Mouse (Mus musculus) limb, embryonic 10.5 days (tissue): ENCODE results near the gene Psmg3. TPM values are rescaled to one million over a fixed set of nuclear protein-coding genes. Genes with fewer than 3 reads are reported as not detected.

Experiments used
- DNase-seq: peaks from one replicate; pipeline ENCODE4 v3.0.0-alpha.2; 2017; ENCODE audit warnings: low spot score
- H3K27ac ChIP-seq: fragments of 300-500 bp; sonication (generic); 2 replicates; pipeline ENCODE4 v1.5.1; 2016; ENCODE audit warnings: mild to moderate bottlenecking
- H3K27me3 ChIP-seq: fragments of 300-500 bp; sonication (generic); 2 replicates; pipeline ENCODE4 v1.6.1; 2016; ENCODE audit warnings: low read depth, mild to moderate bottlenecking; ENCODE audit not compliant: poor library complexity, severe bottlenecking
- H3K36me3 ChIP-seq: fragments of 300-500 bp; sonication (generic); 2 replicates; pipeline ENCODE4 v1.6.1; 2016; ENCODE audit warnings: mild to moderate bottlenecking, moderate library complexity
- H3K4me1 ChIP-seq: fragments of 300-500 bp; sonication (generic); 2 replicates; pipeline ENCODE4 v1.6.1; 2016
- H3K4me3 ChIP-seq: fragments of 300-500 bp; sonication (generic); 2 replicates; pipeline ENCODE4 v1.5.1; 2016; ENCODE audit warnings: mild to moderate bottlenecking, moderate library complexity
- H3K9me3 ChIP-seq: fragments of 300-500 bp; sonication (generic); replicated peaks from 2 replicates; pipeline ENCODE4 v1.6.1; 2016; ENCODE audit warnings: mild to moderate bottlenecking
- WGBS: fragments of 180-500 bp; shearing (Covaris S2); methylation state at CpG from one replicate; pipeline ENCODE4 v1.1.7; 2016; 5-methylcytosine and 5-hydroxymethylcytosine counted together
- polyA plus RNA-seq: library from polyadenylated mRNA; unstranded; fragments of >200 nt; fragmentation: Nextera tagmentation; extraction: Ambion mirVana; gene quantifications from 2 replicates; pipeline ENCODE4 v1.2.1, GENCODE M21; 2016

Psmg3 gene
- polyA plus RNA-seq, 1 experiment from 2014 or later: 89.9 TPM

DNA sequence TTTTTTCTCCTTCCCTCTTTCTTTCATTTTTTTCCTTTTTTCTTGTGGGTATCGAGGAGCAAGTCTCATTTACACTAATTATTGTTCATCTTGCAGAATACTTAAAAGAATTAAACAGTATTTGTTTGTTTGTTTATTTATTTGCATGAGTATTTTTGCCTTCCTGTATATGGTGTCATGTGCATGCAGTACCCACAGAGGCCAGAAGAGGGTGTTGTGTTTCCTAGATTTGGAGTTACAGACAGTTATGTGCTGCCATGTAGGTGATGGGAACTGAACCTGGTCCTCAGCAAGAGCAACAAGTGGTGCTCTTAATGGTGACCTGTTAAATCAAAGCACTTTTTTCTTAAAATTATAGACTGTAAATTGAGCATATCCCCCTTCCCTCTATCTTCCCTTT lies 908 bp upstream of the Psmg3 start:
- 92% methylated on average over 1 of the region's 1 CpGs for WGBS
- no peak for DNase-seq
- H3K4me1 ChIP-seq: peaks cover 20% of the 10 kb centered on the region

GRCm38 (mm10) chr5:139825947-139826346 lies 738 bp downstream of the Psmg3 start:
- WGBS: 43% methylated on average over 11 of the region's 11 CpGs
- H3K27ac ChIP-seq: peak overlapping the region; percentile 84

More for the DNA sequence above, 908 bp upstream of the Psmg3 start:
- Histone ChIP-seq H3K9me3 (no peaks in the 10 kb centered on the region), H3K27ac (no peak overlapping the region), H3K27me3 (no peaks in the 10 kb centered on the region), H3K4me3 (no peak overlapping the region), H3K36me3 (peaks cover 27% of the 10 kb centered on the region)

DNA sequence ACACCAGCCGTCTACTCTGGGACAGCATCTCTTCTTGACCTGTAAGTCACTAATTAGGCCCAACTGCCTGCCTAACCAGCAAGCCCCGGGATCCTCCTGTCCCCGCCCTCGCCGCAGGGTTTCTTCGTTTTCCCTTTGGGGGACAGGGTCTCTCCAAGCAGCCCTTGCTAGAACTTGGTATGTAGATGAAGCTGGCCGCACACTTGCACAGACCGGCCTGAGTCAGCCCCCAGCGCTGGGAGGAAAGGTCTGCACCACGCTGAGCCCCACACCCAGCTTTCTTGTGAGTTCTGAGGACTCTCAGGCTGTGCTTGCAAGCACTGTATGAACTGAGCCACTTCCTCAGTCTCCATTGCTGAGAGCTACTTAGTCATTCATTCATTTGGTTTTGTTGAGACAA lies 2.2 kb downstream of the Psmg3 start:
- no peak overlapping the region for H3K27ac ChIP-seq
- no peak overlapping the region for H3K4me3 ChIP-seq
- WGBS: 93% methylated on average over 10 of the region's 10 CpGs
- H3K27me3 ChIP-seq: no peaks in the 10 kb centered on the region
- peaks cover 37% of the 10 kb centered on the region for H3K4me1 ChIP-seq
- no peaks in the 10 kb centered on the region for H3K9me3 ChIP-seq
- peaks cover 37% of the 10 kb centered on the region for H3K36me3 ChIP-seq
- DNase-seq: no peak

More at GRCm38 (mm10) chr5:139825947-139826346, 738 bp downstream of the Psmg3 start:
- Histone ChIP-seq H3K27me3 (no peaks in the 10 kb centered on the region), H3K4me1 (peaks cover 36% of the 10 kb centered on the region), H3K36me3 (peaks cover 37% of the 10 kb centered on the region), H3K4me3 (peak overlapping the region; percentile 79), H3K9me3 (no peaks in the 10 kb centered on the region)
- DNase-seq: no peak

DNA sequence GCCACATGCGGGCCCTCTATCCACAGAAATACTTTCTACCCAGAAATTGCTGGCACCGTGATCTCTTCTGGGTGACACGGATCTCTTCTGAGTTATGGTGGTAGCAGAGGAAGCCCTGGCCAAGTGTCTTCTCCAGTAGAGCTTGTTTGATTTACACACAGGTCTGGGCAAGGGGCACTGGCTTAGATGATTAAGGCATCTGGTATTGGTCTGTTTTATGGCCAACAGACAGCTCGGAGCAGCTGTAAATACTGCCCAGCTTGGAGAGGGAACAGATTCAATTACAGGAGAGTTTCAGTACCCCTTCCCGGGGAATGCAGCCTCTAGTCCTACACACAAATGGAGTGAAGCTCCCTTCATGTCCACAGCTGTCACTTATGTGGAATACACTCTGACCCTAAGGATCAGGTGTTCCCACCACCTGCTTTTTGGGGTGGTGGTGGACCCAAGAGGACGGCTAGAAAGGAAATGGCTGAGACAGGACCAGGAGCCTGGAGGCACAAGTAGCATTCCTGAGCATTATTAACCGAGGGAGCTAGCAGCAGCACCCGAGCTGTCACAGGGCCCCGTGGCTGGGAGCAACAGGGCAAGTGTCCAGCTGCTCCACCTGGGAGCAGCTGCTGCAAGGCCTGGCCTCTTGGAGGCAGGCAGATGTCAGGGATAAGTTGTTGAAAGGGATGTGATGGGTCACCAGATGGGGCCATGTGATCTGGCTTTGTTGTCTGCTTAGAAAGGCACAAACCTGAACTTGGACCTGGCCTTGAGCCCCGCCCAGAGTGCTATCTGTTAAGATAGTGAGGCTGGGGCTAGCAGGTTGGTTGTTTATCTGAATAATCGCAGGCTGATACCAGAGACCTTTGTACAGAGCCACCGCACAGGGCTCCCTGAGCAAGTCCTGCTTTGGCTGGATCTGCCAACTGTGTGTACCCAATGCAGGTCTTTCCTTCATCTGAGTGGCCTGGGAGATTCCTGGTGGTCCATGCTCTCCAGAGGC lies 4.9 kb downstream of the Psmg3 start:
- peaks cover 37% of the 10 kb centered on the region for H3K4me1 ChIP-seq
- DNase-seq: no peak
- no peaks in the 10 kb centered on the region for H3K9me3 ChIP-seq
- H3K4me3 ChIP-seq: no peak overlapping the region
- peaks cover 37% of the 10 kb centered on the region for H3K36me3 ChIP-seq
- 53% methylated on average over 12 of the region's 12 CpGs for WGBS
- 0 out of 2 replicates have a peak overlapping the region, but pooled peaks have one; percentile 14 for H3K27ac ChIP-seq
- no peaks in the 10 kb centered on the region for H3K27me3 ChIP-seq

- H3K9me3 ChIP-seq: no peaks in the 10 kb centered on the region
- DNase-seq: no peak
- 89% methylated on average over 9 of the region's 9 CpGs for WGBS
- H3K4me1 ChIP-seq: peaks cover 25% of the 10 kb centered on the region
- H3K36me3 ChIP-seq: peaks cover 30% of the 10 kb centered on the region
- no peak within 1 kb of the TSS for H3K4me3 ChIP-seq
- no peak within 1 kb of the TSS for H3K27ac ChIP-seq
- peaks cover 20% of the 10 kb centered on the region for H3K27me3 ChIP-seq
Measured at GRCm38 (mm10) chr5:139819538-139820181, 7.0 kb downstream of the Psmg3 start, which contains the start of gene Tmem184a. Tmem184a (minus strand) TSS chr5:139819917.

DNA sequence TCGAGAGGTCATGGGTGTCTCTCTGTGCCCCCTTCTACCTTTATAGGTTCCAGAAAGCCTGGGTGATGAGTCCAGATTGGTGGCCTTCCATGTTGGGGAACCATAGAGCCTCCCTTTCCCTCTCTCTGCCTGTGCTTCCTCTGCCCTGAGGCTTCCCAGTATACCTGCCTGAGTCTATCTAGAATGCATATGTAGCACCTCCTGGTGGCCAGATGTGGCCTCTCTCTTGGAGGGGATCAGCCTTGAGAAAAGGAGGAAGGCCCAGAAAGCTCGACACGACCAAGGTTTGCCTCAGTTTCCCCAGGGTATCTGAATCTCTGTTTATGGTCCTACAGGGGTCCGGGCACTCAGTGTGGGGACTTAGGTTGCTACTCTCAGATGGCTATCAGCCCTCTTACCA lies 7.9 kb downstream of the Psmg3 start:
- Histone ChIP-seq H3K27ac (no peak overlapping the region), H3K4me3 (no peak overlapping the region)
- DNase-seq: no peak

GRCm38 (mm10) chr5:139818056-139818455 lies 8.6 kb downstream of the Psmg3 start:
- H3K4me3 ChIP-seq: no peak overlapping the region
- peaks cover 27% of the 10 kb centered on the region for H3K4me1 ChIP-seq
- H3K9me3 ChIP-seq: no peaks in the 10 kb centered on the region
- DNase-seq: no peak
- peaks cover 36% of the 10 kb centered on the region for H3K27me3 ChIP-seq
- peaks cover 15% of the 10 kb centered on the region for H3K36me3 ChIP-seq
- WGBS: 88% methylated on average over 3 of the region's 3 CpGs
- no peak overlapping the region for H3K27ac ChIP-seq

More for the DNA sequence above, 7.9 kb downstream of the Psmg3 start:
- H3K9me3 ChIP-seq: no peaks in the 10 kb centered on the region
- H3K4me1 ChIP-seq: peaks cover 28% of the 10 kb centered on the region
- 55% methylated on average over 4 of the region's 4 CpGs for WGBS
- H3K27me3 ChIP-seq: peaks cover 29% of the 10 kb centered on the region
- peaks cover 22% of the 10 kb centered on the region for H3K36me3 ChIP-seq

- DNase-seq: no peak
- H3K4me1 ChIP-seq: peaks cover 24% of the 10 kb centered on the region
- H3K9me3 ChIP-seq: no peaks in the 10 kb centered on the region
- WGBS: 13% methylated on average over 1 of the region's 1 CpGs
- no peak overlapping the region for H3K4me3 ChIP-seq
- H3K36me3 ChIP-seq: peaks cover 7% of the 10 kb centered on the region
- H3K27ac ChIP-seq: no peak overlapping the region
- H3K27me3 ChIP-seq: peaks cover 44% of the 10 kb centered on the region
Measured at GRCm38 (mm10) chr5:139817292-139817691, 9.4 kb downstream of the Psmg3 start.

- no peak overlapping the region for H3K4me3 ChIP-seq
Measured at GRCm38 (mm10) chr5:139816445-139816844, 10.2 kb downstream of the Psmg3 start.

DNA sequence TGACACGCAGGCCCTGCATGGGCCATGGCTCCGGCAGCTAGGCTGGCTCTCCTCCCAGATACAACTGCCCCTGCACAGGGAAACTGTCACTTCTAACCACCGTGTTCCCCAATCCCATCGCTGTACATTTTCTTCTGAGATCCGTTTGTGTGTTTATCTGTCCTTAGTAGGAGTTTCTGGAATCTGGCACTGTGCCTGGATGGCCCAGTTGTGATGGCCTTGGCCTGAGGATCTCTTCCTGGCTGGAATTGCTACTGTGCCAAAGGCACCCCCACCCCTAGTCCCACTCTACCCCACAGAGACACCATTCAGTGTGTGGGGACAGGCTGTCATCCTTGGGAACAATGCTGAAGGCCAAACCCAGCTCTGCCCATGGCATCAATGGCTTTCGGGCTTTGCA lies 10.7 kb downstream of the Psmg3 start:
- Histone ChIP-seq H3K27ac (no peak overlapping the region), H3K4me3 (no peak overlapping the region), H3K36me3 (no peaks in the 10 kb centered on the region), H3K4me1 (peaks cover 10% of the 10 kb centered on the region), H3K9me3 (no peaks in the 10 kb centered on the region), H3K27me3 (peaks cover 54% of the 10 kb centered on the region)
- 87% methylated on average over 6 of the region's 6 CpGs for WGBS
- no peak for DNase-seq

More at GRCm38 (mm10) chr5:139816445-139816844, 10.2 kb downstream of the Psmg3 start:
- Histone ChIP-seq H3K9me3 (no peaks in the 10 kb centered on the region), H3K27me3 (peaks cover 52% of the 10 kb centered on the region), H3K4me1 (peaks cover 15% of the 10 kb centered on the region), H3K36me3 (no peaks in the 10 kb centered on the region; the same call in none of the 2 replicates), H3K27ac (no peak overlapping the region)
- DNase-seq: no peak

- H3K27me3 ChIP-seq: peaks cover 54% of the 10 kb centered on the region
- peak overlapping the region; percentile 17 for H3K4me3 ChIP-seq
- WGBS: 4% methylated on average over 13 of the region's 13 CpGs
- no peaks in the 10 kb centered on the region for H3K36me3 ChIP-seq
- no peak for DNase-seq
- H3K9me3 ChIP-seq: no peaks in the 10 kb centered on the region
- 0 out of 2 replicates have a peak overlapping the region, but pooled peaks have one; percentile 42 for H3K27ac ChIP-seq
- peaks cover 10% of the 10 kb centered on the region for H3K4me1 ChIP-seq
Measured at GRCm38 (mm10) chr5:139813963-139814381, 12.7 kb downstream of the Psmg3 start.

- peaks cover 10% of the 10 kb centered on the region for H3K4me1 ChIP-seq
- DNase-seq: no peak
- H3K36me3 ChIP-seq: no peaks in the 10 kb centered on the region
- H3K27ac ChIP-seq: 0 out of 2 replicates have a peak overlapping the region, but pooled peaks have one; percentile 2
- H3K27me3 ChIP-seq: peaks cover 54% of the 10 kb centered on the region
- no peak overlapping the region for H3K4me3 ChIP-seq
- H3K9me3 ChIP-seq: no peaks in the 10 kb centered on the region
- 30% methylated on average over 10 of the region's 10 CpGs for WGBS
Measured at GRCm38 (mm10) chr5:139813126-139813490, 13.6 kb downstream of the Psmg3 start.
